Mouse (Mus musculus): ENCODE results near the gene Acp7. TPM values are rescaled to one million over a fixed set of nuclear protein-coding genes. Genes with fewer than 3 reads are reported as not detected.
A peak's percentile ranks its signal among the peaks of the same experiment; 100 is the strongest.

The Acp7 gene
- polyA plus RNA-seq, 1 experiment from 2014 or later = not detected

- H3K36me3 ChIP-seq = peaks cover 30% of the 10 kb centered on the region
- peaks cover 31% of the 10 kb centered on the region for H3K4me1 ChIP-seq (replicated peaks)
- H3K9ac ChIP-seq = no peak overlapping the region
- H3K27ac ChIP-seq (replicated peaks) = 0 out of 2 replicates have a peak overlapping the region, but pooled peaks have one; percentile 46
- ATAC-seq (ENCODE audit: low read depth) = no peak
- H3K4me3 ChIP-seq = no peak overlapping the region
- H3K4me2 ChIP-seq = no peak overlapping the region
- H3K9me3 ChIP-seq = no peaks in the 10 kb centered on the region
- WGBS = 73% methylated on average over 12 of the region's 12 CpGs
- H3K27me3 ChIP-seq = no peaks in the 10 kb centered on the region
Measured at GRCm38 (mm10) chr7:28570291-28570981, 60.7 kb downstream of the Acp7 start.

GRCm38 (mm10) chr7:28568253-28568652 is 62.9 kb downstream of the Acp7 start:
- H3K9me3 ChIP-seq = no peaks in the 10 kb centered on the region
- peaks cover 31% of the 10 kb centered on the region for H3K4me1 ChIP-seq (replicated peaks)
- no peak overlapping the region for H3K4me2 ChIP-seq
- H3K9ac ChIP-seq = no peak overlapping the region
- ATAC-seq (ENCODE audit: low read depth) = peak; percentile 10; the same call in 1 of the 2 replicates
- H3K4me3 ChIP-seq = no peak overlapping the region
- H3K27ac ChIP-seq (replicated peaks) = no peak overlapping the region
- H3K27me3 ChIP-seq = no peaks in the 10 kb centered on the region
- H3K36me3 ChIP-seq = peaks cover 51% of the 10 kb centered on the region

- no peak for ATAC-seq (ENCODE audit: low read depth)
- Histone ChIP-seq H3K9me3 (no peaks in the 10 kb centered on the region), H3K9ac (no peak overlapping the region), H3K4me1 (replicated peaks) (peaks cover 27% of the 10 kb centered on the region), H3K4me3 (no peak overlapping the region), H3K27ac (replicated peaks) (no peak overlapping the region), H3K27me3 (no peaks in the 10 kb centered on the region), H3K4me2 (no peak overlapping the region), H3K36me3 (peaks cover 58% of the 10 kb centered on the region)
- WGBS = 87% methylated on average over 4 of the region's 4 CpGs
Measured at GRCm38 (mm10) chr7:28567539-28567938, 63.6 kb downstream of the Acp7 start.

DNA sequence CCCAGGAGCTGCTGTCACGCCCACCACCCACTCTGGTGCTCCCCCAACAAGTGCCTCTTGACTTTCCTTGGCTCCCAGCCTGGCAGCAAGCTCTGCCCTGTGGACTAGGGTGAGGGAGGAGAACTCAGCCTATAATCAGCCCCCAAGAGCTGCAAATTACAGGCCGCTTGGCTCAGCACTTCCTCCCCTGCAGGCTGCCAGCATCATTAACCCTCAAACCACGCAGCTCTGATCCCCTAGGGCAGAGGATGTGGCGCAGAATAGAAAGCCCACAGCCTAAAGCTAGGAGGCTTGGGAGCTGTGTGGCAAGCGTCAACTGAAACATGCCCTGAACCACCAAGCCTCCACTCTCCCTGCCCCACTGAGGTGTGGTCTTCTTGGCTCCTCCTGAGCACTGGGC is 65.7 kb downstream of the Acp7 start:
- H3K4me2 ChIP-seq = no peak overlapping the region
- no peaks in the 10 kb centered on the region for H3K27me3 ChIP-seq
- no peaks in the 10 kb centered on the region for H3K9me3 ChIP-seq
- H3K9ac ChIP-seq = no peak overlapping the region
- no peak for ATAC-seq (ENCODE audit: low read depth)
- H3K4me1 ChIP-seq (replicated peaks) = peaks cover 6% of the 10 kb centered on the region
- H3K36me3 ChIP-seq = peaks cover 75% of the 10 kb centered on the region
- H3K4me3 ChIP-seq = no peak overlapping the region
- 84% methylated on average over 5 of the region's 5 CpGs for WGBS
- H3K27ac ChIP-seq (replicated peaks) = no peak overlapping the region

DNA sequence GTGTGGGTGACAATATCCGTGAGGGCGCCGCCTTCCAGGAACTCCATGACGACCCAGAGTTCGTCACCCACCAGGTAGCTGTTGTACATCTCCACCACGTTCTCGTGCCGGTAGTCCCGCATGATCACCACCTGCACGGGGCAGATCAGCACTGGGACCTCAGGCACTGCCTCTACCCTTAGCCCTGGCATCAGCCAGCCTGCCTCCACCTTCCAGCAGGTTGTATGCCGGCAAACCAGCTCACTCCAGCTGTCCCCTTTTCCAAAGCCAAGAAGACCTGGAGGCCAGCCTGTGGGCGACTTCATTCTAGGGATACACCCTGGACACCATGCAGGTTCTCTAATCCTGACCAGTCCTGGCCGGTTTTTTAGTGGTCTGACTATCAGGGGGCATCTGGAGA is 68.2 kb downstream of the Acp7 start:
- no peaks in the 10 kb centered on the region for H3K9me3 ChIP-seq
- H3K27ac ChIP-seq (replicated peaks) = no peak overlapping the region
- H3K9ac ChIP-seq = no peak overlapping the region
- ATAC-seq (ENCODE audit: low read depth) = no peak
- no peak overlapping the region for H3K4me3 ChIP-seq
- 0 out of 2 replicates have a peak, but pooled peaks cover 3% of the 10 kb centered on the region for H3K4me1 ChIP-seq (replicated peaks)
- no peaks in the 10 kb centered on the region for H3K27me3 ChIP-seq
- peaks cover 91% of the 10 kb centered on the region for H3K36me3 ChIP-seq
- 94% methylated on average over 13 of the region's 13 CpGs for WGBS
- no peak overlapping the region for H3K4me2 ChIP-seq

GRCm38 (mm10) chr7:28562371-28562770 is 68.8 kb downstream of the Acp7 start:
- no peak overlapping the region for H3K4me2 ChIP-seq
- no peak overlapping the region for H3K9ac ChIP-seq
- H3K27me3 ChIP-seq = no peaks in the 10 kb centered on the region
- no peak for ATAC-seq (ENCODE audit: low read depth)
- H3K27ac ChIP-seq (replicated peaks) = no peak overlapping the region
- H3K36me3 ChIP-seq = peaks cover 85% of the 10 kb centered on the region
- no peak overlapping the region for H3K4me3 ChIP-seq
- 86% methylated on average over 13 of the region's 13 CpGs for WGBS
- H3K4me1 ChIP-seq (replicated peaks) = 0 out of 2 replicates have a peak, but pooled peaks cover 3% of the 10 kb centered on the region
- H3K9me3 ChIP-seq = no peaks in the 10 kb centered on the region

- H3K9me3 ChIP-seq = no peaks in the 10 kb centered on the region
- H3K4me1 ChIP-seq (replicated peaks) = 0 out of 2 replicates have a peak, but pooled peaks cover 3% of the 10 kb centered on the region
- WGBS = 91% methylated on average over 11 of the region's 11 CpGs
- H3K4me2 ChIP-seq = no peak overlapping the region
- H3K27ac ChIP-seq (replicated peaks) = no peak overlapping the region
- H3K36me3 ChIP-seq = peaks cover 81% of the 10 kb centered on the region
- no peaks in the 10 kb centered on the region for H3K27me3 ChIP-seq
- H3K9ac ChIP-seq = no peak overlapping the region
- no peak overlapping the region for H3K4me3 ChIP-seq
- no peak for ATAC-seq (ENCODE audit: low read depth)
Measured at GRCm38 (mm10) chr7:28561967-28562366, 69.2 kb downstream of the Acp7 start.

- H3K36me3 ChIP-seq = peaks cover 70% of the 10 kb centered on the region
- no peak for ATAC-seq (ENCODE audit: low read depth)
Measured at GRCm38 (mm10) chr7:28560856-28561255, 70.3 kb downstream of the Acp7 start.

DNA sequence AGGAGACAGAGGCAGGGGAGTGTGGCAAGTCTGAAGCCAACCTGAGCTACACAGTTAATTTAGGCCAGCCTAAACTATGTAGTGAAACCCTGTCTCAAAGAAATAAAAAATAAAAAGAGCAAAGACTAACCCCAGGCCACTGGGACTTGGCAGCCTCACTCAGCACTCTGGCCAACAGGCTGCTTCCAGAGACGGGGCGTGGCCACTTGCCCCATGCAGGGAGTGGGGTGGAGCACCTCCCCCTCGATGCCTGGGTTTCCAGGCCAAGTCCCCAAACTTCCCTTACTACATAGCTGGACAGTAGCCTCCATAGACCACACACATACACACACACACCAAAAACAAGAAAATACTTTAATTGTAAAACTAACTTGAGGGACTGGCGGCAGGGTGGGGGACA is 72.6 kb downstream of the Acp7 start:
- Histone ChIP-seq H3K4me2 (no peak overlapping the region), H3K9me3 (no peaks in the 10 kb centered on the region), H3K27ac (replicated peaks) (no peak overlapping the region), H3K27me3 (no peaks in the 10 kb centered on the region), H3K4me3 (no peak overlapping the region), H3K9ac (0 out of 2 replicates have a peak overlapping the region, but pooled peaks have one; percentile 26), H3K36me3 (peaks cover 46% of the 10 kb centered on the region), H3K4me1 (replicated peaks) (0 out of 2 replicates have a peak, but pooled peaks cover 7% of the 10 kb centered on the region)
- no peak for ATAC-seq (ENCODE audit: low read depth)
- WGBS = 59% methylated on average over 4 of the region's 4 CpGs

More at GRCm38 (mm10) chr7:28560856-28561255, 70.3 kb downstream of the Acp7 start:
- WGBS = 93% methylated on average over 10 of the region's 10 CpGs
- Histone ChIP-seq H3K9me3 (no peaks in the 10 kb centered on the region), H3K27me3 (no peaks in the 10 kb centered on the region), H3K4me3 (no peak overlapping the region), H3K4me2 (no peak overlapping the region), H3K4me1 (replicated peaks) (0 out of 2 replicates have a peak, but pooled peaks cover 6% of the 10 kb centered on the region), H3K9ac (no peak overlapping the region), H3K27ac (replicated peaks) (no peak overlapping the region)

GRCm38 (mm10) chr7:28557708-28558107 is 73.4 kb downstream of the Acp7 start:
- Histone ChIP-seq H3K9ac (no peak overlapping the region), H3K9me3 (no peaks in the 10 kb centered on the region), H3K27ac (replicated peaks) (no peak overlapping the region), H3K4me1 (replicated peaks) (0 out of 2 replicates have a peak, but pooled peaks cover 7% of the 10 kb centered on the region), H3K4me2 (no peak overlapping the region), H3K36me3 (peaks cover 39% of the 10 kb centered on the region), H3K27me3 (no peaks in the 10 kb centered on the region), H3K4me3 (no peak overlapping the region)
- 80% methylated on average over 6 of the region's 6 CpGs for WGBS
- ATAC-seq (ENCODE audit: low read depth) = no peak
